Mouse (Mus musculus) forebrain, embryonic 15.5 days (tissue): ENCODE measurements at regions not wholly inside any gene's neighbourhood (a gene's known extent, or its start where the extent isn't known, plus 50 kb on each side); places are given as distances from the start of the nearest gene placed in this dataset.
A peak's percentile ranks its signal among the peaks of the same experiment; 100 is the strongest.
"Not testable (repeated sequence)": the region's sequence is repeated elsewhere in the genome, so short reads cannot be mapped to it uniquely, and the experiment has no call there.

Experiments
- ATAC-seq: fragments of 200-750 bp; cut with Nextera tagmentation; replicated peaks from 2 replicates; pipeline ENCODE4 v1.8.0; 2017; ENCODE audit warnings: mild to moderate bottlenecking, moderate TSS enrichment, moderate library complexity
- H3K27ac ChIP-seq: fragments of 300-500 bp; sonication (generic); replicated peaks from 2 replicates; pipeline ENCODE4 v1.5.1; 2015; ENCODE audit warnings: mild to moderate bottlenecking, inconsistent platforms
- H3K27me3 ChIP-seq: fragments of 300-500 bp; sonication (generic); 2 replicates; pipeline ENCODE4 v1.6.1; 2015; ENCODE audit warnings: inconsistent platforms
- H3K36me3 ChIP-seq: fragments of 300-500 bp; sonication (generic); 2 replicates; pipeline ENCODE4 v1.6.1; 2015; ENCODE audit warnings: mild to moderate bottlenecking, inconsistent platforms
- H3K4me1 ChIP-seq: fragments of 300-500 bp; sonication (generic); 2 replicates; pipeline ENCODE4 v1.6.1; 2015; ENCODE audit warnings: inconsistent platforms
- H3K4me2 ChIP-seq: fragments of 300-500 bp; sonication (generic); replicated peaks from 2 replicates; pipeline ENCODE4 v1.6.1; 2015; ENCODE audit warnings: mild to moderate bottlenecking, inconsistent platforms
- H3K4me3 ChIP-seq: fragments of 300-500 bp; sonication (generic); 2 replicates; pipeline ENCODE4 v1.5.1; 2015; ENCODE audit warnings: mild to moderate bottlenecking, inconsistent platforms
- H3K9ac ChIP-seq: fragments of 300-500 bp; sonication (generic); replicated peaks from 2 replicates; pipeline ENCODE4 v1.6.1; 2015; ENCODE audit warnings: mild to moderate bottlenecking, inconsistent platforms
- H3K9me3 ChIP-seq: fragments of 300-500 bp; sonication (generic); 2 replicates; pipeline ENCODE4 v1.6.1; 2016; ENCODE audit warnings: inconsistent platforms
- WGBS: fragments of 180-500 bp; shearing (Covaris S2); methylation state at CpG from one replicate; pipeline ENCODE4 v1.1.7; 2015; ENCODE audit warnings: mixed read lengths; 5-methylcytosine and 5-hydroxymethylcytosine counted together

DNA sequence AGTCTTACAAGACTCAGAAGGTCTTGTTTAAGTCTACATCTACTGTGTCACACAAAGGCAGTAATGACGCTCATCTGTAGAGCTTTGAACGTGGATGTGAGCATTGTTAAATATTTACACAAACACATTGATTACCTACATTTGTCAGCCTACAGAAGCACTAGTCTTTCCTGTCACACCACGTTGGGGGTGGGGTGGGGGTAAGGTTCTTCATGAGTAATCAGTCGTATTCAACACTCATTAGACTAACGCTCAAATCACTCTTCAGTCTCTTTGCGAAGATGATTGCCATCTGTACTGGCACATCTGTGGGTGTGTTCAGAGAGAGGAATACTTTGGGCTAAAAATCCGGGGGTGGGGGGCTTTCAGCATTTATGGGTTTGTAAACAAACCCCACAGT, 240.7 kb downstream of the Lpin1 start:
- ATAC-seq, result peak; percentile 58
- Histone ChIP-seq H3K36me3 (no peaks in the 10 kb centered on the region), H3K27me3 (no peaks in the 10 kb centered on the region), H3K27ac (no peak overlapping the region), H3K9me3 (no peaks in the 10 kb centered on the region), H3K4me2 (no peak overlapping the region), H3K9ac (no peak overlapping the region), H3K4me1 (no peaks in the 10 kb centered on the region), H3K4me3 (no peak overlapping the region)
- 67% methylated on average over 7 of the region's 7 CpGs for WGBS

DNA sequence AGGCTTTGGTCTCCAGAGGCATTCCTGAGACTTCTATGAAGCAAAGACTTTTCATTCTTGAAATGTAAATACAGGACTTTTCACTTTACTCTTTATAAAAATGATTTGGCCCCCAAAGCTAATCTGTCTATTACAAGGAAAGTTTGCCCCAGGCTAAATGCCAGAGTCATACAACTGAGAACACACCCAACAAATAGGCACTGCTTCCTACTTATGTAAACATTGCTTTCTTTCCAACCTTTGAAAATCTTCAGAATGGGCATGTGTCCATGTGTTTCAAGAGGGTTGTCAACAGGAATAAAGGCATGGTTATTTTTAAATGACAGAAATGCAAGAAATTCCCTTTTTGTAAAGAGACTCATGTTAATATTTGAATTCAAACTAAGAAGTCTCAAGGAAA, 248.4 kb downstream of the Lpin1 start:
- ATAC-seq, result no peak
- Histone ChIP-seq H3K36me3 (no peaks in the 10 kb centered on the region), H3K4me3 (no peak overlapping the region), H3K27me3 (no peaks in the 10 kb centered on the region), H3K9me3 (no peaks in the 10 kb centered on the region), H3K4me2 (no peak overlapping the region), H3K9ac (no peak overlapping the region), H3K27ac (no peak overlapping the region), H3K4me1 (no peaks in the 10 kb centered on the region)

DNA sequence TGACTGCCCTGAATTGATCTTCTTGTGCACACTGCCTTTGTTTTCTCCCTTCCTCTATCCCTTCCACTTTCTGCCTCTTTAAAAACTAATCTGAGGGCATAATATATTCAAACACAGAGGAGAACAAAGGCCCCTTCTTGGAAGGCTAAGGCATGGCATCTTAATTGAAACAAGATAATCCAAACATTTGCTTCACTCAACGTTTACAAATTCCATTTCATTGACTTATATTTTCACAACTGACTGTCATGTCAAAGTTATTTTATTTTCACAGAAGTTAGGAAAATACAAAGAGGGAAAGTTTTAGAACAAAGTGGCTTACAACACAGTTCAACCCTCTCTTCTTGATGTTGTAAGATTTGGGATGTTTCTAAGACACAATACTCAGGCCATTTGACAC, 251.9 kb downstream of the Lpin1 start:
- Histone ChIP-seq H3K9ac (no peak overlapping the region), H3K36me3 (no peaks in the 10 kb centered on the region), H3K4me2 (no peak overlapping the region), H3K27me3 (no peaks in the 10 kb centered on the region), H3K27ac (no peak overlapping the region), H3K4me1 (no peaks in the 10 kb centered on the region), H3K9me3 (no peaks in the 10 kb centered on the region), H3K4me3 (no peak overlapping the region)
- WGBS, result 4% methylated on average over 1 of the region's 1 CpGs
- no peak for ATAC-seq

DNA sequence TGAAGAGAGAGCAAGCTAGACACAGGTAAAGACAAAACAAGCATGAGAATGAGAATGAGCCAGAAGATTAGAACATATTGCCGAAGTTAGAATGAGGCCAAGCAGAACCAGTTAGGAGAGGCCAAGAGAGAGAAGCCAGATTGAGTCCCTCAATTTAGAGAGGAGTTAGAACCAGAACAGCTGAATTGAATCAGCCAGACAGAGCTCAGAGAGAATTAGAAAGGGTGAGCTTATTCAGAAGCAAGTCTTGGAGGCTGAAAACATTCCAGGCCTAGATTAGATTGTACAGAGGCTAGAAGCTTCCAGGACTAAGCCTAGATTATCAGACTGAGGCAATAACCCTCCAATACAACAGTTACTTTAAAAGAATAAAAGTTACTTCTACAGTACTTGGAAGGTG, 256.1 kb downstream of the Lpin1 start:
- ATAC-seq, result no peak
- Histone ChIP-seq H3K9ac (no peak overlapping the region), H3K9me3 (no peaks in the 10 kb centered on the region), H3K4me2 (no peak overlapping the region), H3K36me3 (no peaks in the 10 kb centered on the region), H3K4me1 (no peaks in the 10 kb centered on the region), H3K4me3 (no peak overlapping the region), H3K27ac (no peak overlapping the region), H3K27me3 (no peaks in the 10 kb centered on the region)
- 97% methylated on average over 1 of the region's 1 CpGs for WGBS

DNA sequence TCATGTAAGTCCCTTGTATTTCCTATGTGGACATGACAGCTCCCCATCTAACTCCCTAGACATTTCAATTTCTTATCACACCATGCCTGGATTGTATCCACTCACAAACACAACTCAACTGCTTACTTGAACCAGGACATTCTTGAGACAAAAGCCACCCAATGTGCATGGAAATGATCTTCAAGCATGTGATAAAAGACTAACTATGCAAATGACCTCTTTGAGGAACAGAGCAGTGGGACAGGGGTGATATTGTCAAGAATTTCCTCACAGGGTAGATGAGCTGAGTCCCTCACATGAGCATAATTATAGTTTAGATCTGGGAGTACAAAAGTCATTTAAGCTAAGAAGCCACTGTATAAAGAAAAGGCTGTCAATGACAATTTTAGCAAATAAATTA, 259.0 kb downstream of the Lpin1 start:
- no peak for ATAC-seq
- Histone ChIP-seq H3K4me1 (no peaks in the 10 kb centered on the region), H3K27me3 (no peaks in the 10 kb centered on the region), H3K9me3 (no peaks in the 10 kb centered on the region), H3K4me3 (no peak overlapping the region), H3K4me2 (no peak overlapping the region), H3K9ac (no peak overlapping the region), H3K36me3 (no peaks in the 10 kb centered on the region), H3K27ac (no peak overlapping the region)

DNA sequence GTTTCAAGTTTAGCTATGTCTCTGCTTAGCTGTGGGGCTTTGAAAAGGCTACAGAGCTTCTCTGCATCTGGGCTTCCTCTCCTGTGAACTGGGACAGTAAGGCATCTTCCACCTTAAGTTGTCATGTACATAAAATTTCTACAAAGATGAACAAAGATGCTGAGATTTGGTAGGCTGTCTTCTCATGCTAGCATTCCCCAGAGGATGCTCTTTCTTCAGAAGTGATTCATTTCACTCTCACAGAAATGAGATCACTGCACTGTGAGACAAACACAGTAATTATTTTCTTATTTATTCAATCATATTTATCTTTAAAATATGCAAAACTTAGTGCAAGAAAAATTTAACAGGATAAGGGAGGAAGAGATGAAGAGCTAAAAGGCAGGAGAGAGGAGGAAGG, 261.5 kb downstream of the Lpin1 start:
- Histone ChIP-seq H3K9ac (no peak overlapping the region), H3K4me2 (no peak overlapping the region), H3K9me3 (no peaks in the 10 kb centered on the region), H3K4me3 (no peak overlapping the region), H3K27ac (no peak overlapping the region), H3K4me1 (no peaks in the 10 kb centered on the region), H3K27me3 (no peaks in the 10 kb centered on the region), H3K36me3 (no peaks in the 10 kb centered on the region)
- no peak for ATAC-seq

DNA sequence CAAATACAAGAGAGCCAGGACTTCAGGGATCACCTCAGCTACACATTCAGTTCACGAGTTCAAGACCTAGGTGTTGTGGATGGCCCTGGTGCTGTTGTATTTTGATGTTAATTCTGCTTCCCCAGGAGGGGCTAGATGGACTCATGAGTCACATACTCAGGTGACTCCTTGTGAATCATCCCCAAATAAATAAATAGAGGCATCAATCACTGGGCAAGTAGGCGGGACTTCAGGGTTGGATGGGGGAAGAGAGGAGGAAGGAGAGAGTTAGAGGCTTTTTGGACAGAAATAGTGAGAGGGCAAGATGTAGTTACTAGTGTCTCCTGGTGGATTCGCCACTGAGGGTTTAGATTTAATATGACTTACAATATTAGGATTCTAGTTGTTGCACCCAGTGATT, 266.7 kb downstream of the Lpin1 start:
- Histone ChIP-seq H3K27me3 (no peaks in the 10 kb centered on the region), H3K4me1 (no peaks in the 10 kb centered on the region), H3K9me3 (no peaks in the 10 kb centered on the region), H3K27ac (no peak overlapping the region), H3K4me3 (no peak overlapping the region), H3K36me3 (no peaks in the 10 kb centered on the region), H3K4me2 (no peak overlapping the region), H3K9ac (no peak overlapping the region)
- ATAC-seq, result no peak
- WGBS, result 87% methylated on average over 3 of the region's 3 CpGs

- not testable (repeated sequence) for H3K4me1 ChIP-seq, H3K27ac ChIP-seq, ATAC-seq, H3K4me2 ChIP-seq, H3K27me3 ChIP-seq, H3K36me3 ChIP-seq, H3K9ac ChIP-seq, H3K4me3 ChIP-seq, H3K9me3 ChIP-seq
- WGBS, result 51% methylated on average over 2 of the region's 2 CpGs
Measured at GRCm38 (mm10) chr12:16342030-16342429, 268.7 kb downstream of the Lpin1 start.

- no peak overlapping the region for H3K27ac ChIP-seq
- WGBS, result 90% methylated on average over 3 of the region's 3 CpGs
- H3K4me2 ChIP-seq, result no peak overlapping the region
- H3K9me3 ChIP-seq, result no peaks in the 10 kb centered on the region
- ATAC-seq, result no peak
- H3K36me3 ChIP-seq, result no peaks in the 10 kb centered on the region
- no peaks in the 10 kb centered on the region for H3K27me3 ChIP-seq
- no peaks in the 10 kb centered on the region for H3K4me1 ChIP-seq
- H3K9ac ChIP-seq, result no peak overlapping the region
- no peak overlapping the region for H3K4me3 ChIP-seq
Measured at GRCm38 (mm10) chr12:16331456-16331855, 279.3 kb downstream of the Lpin1 start.

DNA sequence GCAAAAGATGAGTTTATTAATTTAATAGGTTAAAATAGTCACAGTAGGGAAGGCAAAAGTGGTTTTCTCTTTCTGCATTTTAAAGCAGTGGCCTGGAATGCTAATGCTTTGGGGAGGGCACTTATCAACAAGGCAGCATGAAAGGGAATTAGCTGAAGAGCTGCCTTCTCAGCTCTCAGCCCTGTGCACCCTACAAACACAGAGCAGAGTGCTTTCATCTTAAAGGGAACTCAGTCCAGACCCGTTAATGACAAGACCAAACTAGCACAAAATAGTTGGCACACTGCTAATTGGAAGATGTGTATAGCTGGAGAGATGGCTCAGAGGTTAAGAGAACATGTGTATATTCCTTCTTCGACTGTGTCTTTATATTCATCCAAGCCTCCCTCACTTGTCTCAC, 281.6 kb downstream of the Lpin1 start:
- no peak; the same call in 1 of the 2 replicates for ATAC-seq
- Histone ChIP-seq H3K9me3 (no peaks in the 10 kb centered on the region), H3K27ac (no peak overlapping the region), H3K36me3 (no peaks in the 10 kb centered on the region), H3K9ac (no peak overlapping the region), H3K4me2 (no peak overlapping the region), H3K27me3 (no peaks in the 10 kb centered on the region), H3K4me1 (no peaks in the 10 kb centered on the region), H3K4me3 (no peak overlapping the region)
- WGBS, result 36% methylated on average over 2 of the region's 2 CpGs

DNA sequence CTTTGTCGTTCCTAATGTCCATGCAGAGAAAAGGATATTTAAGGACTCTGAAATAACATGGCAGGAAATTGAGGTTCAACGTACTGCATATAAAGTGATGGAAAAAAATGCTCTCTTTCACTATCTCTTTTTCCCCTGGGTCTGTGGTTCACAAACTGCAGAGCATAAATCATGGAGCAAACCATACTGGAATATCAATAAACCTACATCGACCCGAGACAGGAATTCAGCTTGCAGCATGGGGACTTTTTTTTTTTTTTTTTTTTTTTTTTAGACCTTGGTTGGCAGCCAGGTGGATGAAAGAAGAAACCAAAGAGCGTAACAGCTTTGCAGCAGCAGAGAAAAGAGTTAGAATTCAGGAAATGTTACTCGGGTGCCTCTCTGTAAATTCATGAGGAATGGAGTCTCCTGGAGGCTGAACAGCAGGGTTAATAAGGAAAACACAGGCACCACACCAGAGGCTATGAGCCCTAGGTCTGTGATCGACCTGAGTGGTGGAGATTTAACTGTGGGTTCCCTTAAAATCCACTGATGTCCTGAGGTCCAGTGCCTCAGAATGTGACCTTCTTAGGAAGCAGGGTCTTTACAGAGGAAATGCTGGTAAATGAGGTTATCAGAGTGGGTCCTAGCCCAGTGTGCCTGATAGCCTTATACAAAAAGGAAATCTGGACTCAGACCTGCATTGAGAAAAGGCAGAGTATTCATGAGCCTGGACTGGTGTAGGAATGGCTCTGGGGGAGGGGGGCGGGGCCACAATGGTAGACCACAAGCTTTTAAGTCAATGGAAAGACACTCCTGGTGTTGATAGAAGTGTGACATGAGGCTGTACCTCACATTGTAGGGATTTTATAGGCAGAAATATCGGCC, 290.0 kb downstream of the Lpin1 start:
- Histone ChIP-seq H3K9me3 (no peaks in the 10 kb centered on the region), H3K27ac (no peak overlapping the region), H3K27me3 (no peaks in the 10 kb centered on the region), H3K4me1 (no peaks in the 10 kb centered on the region), H3K9ac (no peak overlapping the region), H3K4me2 (no peak overlapping the region), H3K4me3 (no peak overlapping the region), H3K36me3 (no peaks in the 10 kb centered on the region)
- ATAC-seq, result no peak
- 63% methylated on average over 9 of the region's 9 CpGs for WGBS

- 85% methylated on average over 3 of the region's 3 CpGs for WGBS
Measured at GRCm38 (mm10) chr12:16308101-16308500, 302.7 kb downstream of the Lpin1 start.

GRCm38 (mm10) chr12:16304701-16305377, 305.9 kb downstream of the Lpin1 start:
- ATAC-seq, result no peak
- no peaks in the 10 kb centered on the region for H3K27me3 ChIP-seq
- WGBS, result 82% methylated on average over 9 of the region's 9 CpGs

More at GRCm38 (mm10) chr12:16308101-16308500, 302.7 kb downstream of the Lpin1 start:
- no peak overlapping the region for H3K4me3 ChIP-seq
- no peaks in the 10 kb centered on the region for H3K4me1 ChIP-seq
- H3K9ac ChIP-seq, result no peak overlapping the region
- H3K9me3 ChIP-seq, result no peaks in the 10 kb centered on the region
- no peak overlapping the region for H3K27ac ChIP-seq
- H3K4me2 ChIP-seq, result no peak overlapping the region
- no peaks in the 10 kb centered on the region for H3K27me3 ChIP-seq
- H3K36me3 ChIP-seq, result no peaks in the 10 kb centered on the region
- no peak for ATAC-seq

More at GRCm38 (mm10) chr12:16304701-16305377, 305.9 kb downstream of the Lpin1 start:
- H3K4me2 ChIP-seq, result no peak overlapping the region
- no peak overlapping the region for H3K9ac ChIP-seq
- H3K4me3 ChIP-seq, result no peak overlapping the region
- H3K9me3 ChIP-seq, result no peaks in the 10 kb centered on the region
- no peaks in the 10 kb centered on the region for H3K36me3 ChIP-seq
- no peak overlapping the region for H3K27ac ChIP-seq
- no peaks in the 10 kb centered on the region for H3K4me1 ChIP-seq
